Mouse (Mus musculus) limb, embryonic 11.5 days (tissue): ENCODE data around the gene Cmbl. TPM values are rescaled to one million over a fixed set of nuclear protein-coding genes. Genes with fewer than 3 reads are reported as not detected.

ENCODE experiments used
- ATAC-seq: fragments of 200-750 bp; cut with Nextera tagmentation; 2 replicates; pipeline ENCODE4 v1.8.0; 2017; ENCODE audit warnings: low read depth; ENCODE audit not compliant: insufficient number of reproducible peaks, low FRiP score, low TSS enrichment
- DNase-seq: peaks from one replicate; pipeline ENCODE4 v3.0.0-alpha.2; 2015; ENCODE audit warnings: low spot score
- H3K27ac ChIP-seq: fragments of 300-500 bp; sonication (generic); replicated peaks from 2 replicates; pipeline ENCODE4 v1.5.1; 2014; ENCODE audit warnings: low read depth, mild to moderate bottlenecking, low read length
- H3K27me3 ChIP-seq: fragments of 300-500 bp; sonication (generic); 2 replicates; pipeline ENCODE4 v1.6.1; 2014; ENCODE audit warnings: mild to moderate bottlenecking, low read length, mixed read lengths; ENCODE audit not compliant: control insufficient read depth, insufficient read depth
- H3K36me3 ChIP-seq: fragments of 300-500 bp; sonication (generic); 2 replicates; pipeline ENCODE4 v1.6.1; 2014; ENCODE audit warnings: mild to moderate bottlenecking, low read length, moderate library complexity, mixed read lengths; ENCODE audit not compliant: control insufficient read depth, insufficient read depth
- H3K4me1 ChIP-seq: fragments of 300-500 bp; sonication (generic); 2 replicates; pipeline ENCODE4 v1.6.1; 2014; ENCODE audit warnings: low read length, mixed read lengths; ENCODE audit not compliant: control insufficient read depth, insufficient read depth
- H3K4me2 ChIP-seq: fragments of 300-500 bp; sonication (generic); 2 replicates; pipeline ENCODE4 v1.6.1; 2014; ENCODE audit warnings: low read depth, mild to moderate bottlenecking, moderate library complexity; ENCODE audit not compliant: severe bottlenecking
- H3K4me3 ChIP-seq: fragments of 300-500 bp; sonication (generic); 2 replicates; pipeline ENCODE4 v1.5.1; 2014; ENCODE audit warnings: low read depth, low read length
- H3K9ac ChIP-seq: fragments of 300-500 bp; sonication (generic); 2 replicates; pipeline ENCODE4 v1.6.1; 2014; ENCODE audit warnings: mild to moderate bottlenecking, low read length
- H3K9me3 ChIP-seq: fragments of 300-500 bp; sonication (generic); 2 replicates; pipeline ENCODE4 v1.6.1; 2016; ENCODE audit warnings: low read length; ENCODE audit not compliant: control insufficient read depth
- WGBS: fragments of 180-500 bp; shearing (Covaris S2); extraction: QIAGEN DNeasy Blood & Tissue Kit; methylation state at CpG from one replicate; pipeline ENCODE4 v1.1.7; 2014; 5-methylcytosine and 5-hydroxymethylcytosine counted together
- polyA plus RNA-seq: library from polyadenylated mRNA; unstranded; fragments of >200 nt; fragmentation: Nextera tagmentation; extraction: Ambion mirVana; gene quantifications from 2 replicates; pipeline ENCODE4 v1.2.1, GENCODE M21; 2014

The Cmbl gene
- polyA plus RNA-seq, 1 experiment from 2014 or later = 1.1 TPM

GRCm38 (mm10) chr15:31547421-31547820 lies 17.8 kb upstream of the Cmbl start:
- 0 out of 2 replicates have a peak, but pooled peaks cover 2% of the 10 kb centered on the region for H3K4me1 ChIP-seq
- no peak for DNase-seq
- H3K4me3 ChIP-seq = no peak overlapping the region
- H3K9ac ChIP-seq = no peak overlapping the region
- H3K36me3 ChIP-seq = no peaks in the 10 kb centered on the region
- H3K4me2 ChIP-seq = no peak overlapping the region
- H3K27ac ChIP-seq = no peak overlapping the region
- no peaks in the 10 kb centered on the region for H3K9me3 ChIP-seq
- WGBS = 52% methylated on average over 5 of the region's 5 CpGs
- no peak for ATAC-seq
- no peaks in the 10 kb centered on the region for H3K27me3 ChIP-seq

- no peaks in the 10 kb centered on the region for H3K4me1 ChIP-seq
- 91% methylated on average over 4 of the region's 4 CpGs for WGBS
- H3K36me3 ChIP-seq = no peaks in the 10 kb centered on the region
- H3K4me2 ChIP-seq = no peak overlapping the region
- no peaks in the 10 kb centered on the region for H3K9me3 ChIP-seq
- H3K9ac ChIP-seq = no peak overlapping the region
- no peak for ATAC-seq
- H3K4me3 ChIP-seq = no peak overlapping the region
- H3K27ac ChIP-seq = no peak overlapping the region
- H3K27me3 ChIP-seq = no peaks in the 10 kb centered on the region
- no peak for DNase-seq
Measured at GRCm38 (mm10) chr15:31550381-31550780, 14.8 kb upstream of the Cmbl start.

GRCm38 (mm10) chr15:31554855-31555254 lies 10.3 kb upstream of the Cmbl start:
- Histone ChIP-seq H3K9ac (no peak overlapping the region), H3K4me1 (no peaks in the 10 kb centered on the region), H3K4me3 (no peak overlapping the region), H3K9me3 (no peaks in the 10 kb centered on the region; the same call in 1 of the 2 replicates), H3K36me3 (no peaks in the 10 kb centered on the region), H3K27me3 (no peaks in the 10 kb centered on the region), H3K4me2 (no peak overlapping the region), H3K27ac (no peak overlapping the region)
- DNase-seq (no peak), ATAC-seq (no peak)
- 88% methylated on average over 2 of the region's 2 CpGs for WGBS

- Histone ChIP-seq H3K9me3 (no peaks in the 10 kb centered on the region), H3K4me1 (no peaks in the 10 kb centered on the region), H3K27ac (no peak overlapping the region), H3K36me3 (no peaks in the 10 kb centered on the region), H3K27me3 (no peaks in the 10 kb centered on the region), H3K4me3 (no peak overlapping the region), H3K4me2 (no peak overlapping the region), H3K9ac (no peak overlapping the region)
- no peak for DNase-seq
- ATAC-seq = no peak
- WGBS = 82% methylated on average over 6 of the region's 6 CpGs
Measured at GRCm38 (mm10) chr15:31561390-31561789, 3.8 kb upstream of the Cmbl start.

- ATAC-seq = no peak
- no peak overlapping the region for H3K4me2 ChIP-seq
Measured at GRCm38 (mm10) chr15:31561976-31562375, 3.2 kb upstream of the Cmbl start.

GRCm38 (mm10) chr15:31562847-31563246 lies 2.3 kb upstream of the Cmbl start:
- Histone ChIP-seq H3K9me3 (no peaks in the 10 kb centered on the region), H3K4me1 (no peaks in the 10 kb centered on the region), H3K4me3 (no peak overlapping the region), H3K27ac (no peak overlapping the region), H3K27me3 (no peaks in the 10 kb centered on the region), H3K36me3 (no peaks in the 10 kb centered on the region), H3K9ac (no peak overlapping the region), H3K4me2 (no peak overlapping the region)
- DNase-seq = no peak
- no peak for ATAC-seq
- WGBS = 63% methylated on average over 8 of the region's 8 CpGs

More at GRCm38 (mm10) chr15:31561976-31562375, 3.2 kb upstream of the Cmbl start:
- H3K27me3 ChIP-seq = no peaks in the 10 kb centered on the region
- H3K4me3 ChIP-seq = no peak overlapping the region
- H3K9me3 ChIP-seq = no peaks in the 10 kb centered on the region
- H3K4me1 ChIP-seq = no peaks in the 10 kb centered on the region
- DNase-seq = no peak
- WGBS = 98% methylated on average over 4 of the region's 4 CpGs
- H3K27ac ChIP-seq = no peak overlapping the region
- no peak overlapping the region for H3K9ac ChIP-seq
- H3K36me3 ChIP-seq = no peaks in the 10 kb centered on the region

- Histone ChIP-seq H3K9me3 (no peaks in the 10 kb centered on the region), H3K27me3 (no peaks in the 10 kb centered on the region), H3K4me3 (no peak overlapping the region), H3K9ac (no peak overlapping the region), H3K27ac (no peak overlapping the region), H3K36me3 (no peaks in the 10 kb centered on the region), H3K4me1 (no peaks in the 10 kb centered on the region), H3K4me2 (no peak overlapping the region)
- WGBS = 74% methylated on average over 19 of the region's 19 CpGs
- no peak for DNase-seq
- ATAC-seq = no peak
Measured at GRCm38 (mm10) chr15:31563577-31564546, 1.3 kb upstream of the Cmbl start.

GRCm38 (mm10) chr15:31565786-31566185 lies 597 bp downstream of the Cmbl start:
- Histone ChIP-seq H3K4me3 (no peak overlapping the region), H3K9me3 (no peaks in the 10 kb centered on the region), H3K4me2 (no peak overlapping the region), H3K36me3 (no peaks in the 10 kb centered on the region), H3K9ac (no peak overlapping the region), H3K4me1 (no peaks in the 10 kb centered on the region), H3K27ac (no peak overlapping the region), H3K27me3 (no peaks in the 10 kb centered on the region)
- 80% methylated on average over 1 of the region's 1 CpGs for WGBS
- no peak for DNase-seq
- ATAC-seq = no peak
